Comparison of ENCODE assay signal across 9 mouse cellular contexts in the genomic region with DNA sequence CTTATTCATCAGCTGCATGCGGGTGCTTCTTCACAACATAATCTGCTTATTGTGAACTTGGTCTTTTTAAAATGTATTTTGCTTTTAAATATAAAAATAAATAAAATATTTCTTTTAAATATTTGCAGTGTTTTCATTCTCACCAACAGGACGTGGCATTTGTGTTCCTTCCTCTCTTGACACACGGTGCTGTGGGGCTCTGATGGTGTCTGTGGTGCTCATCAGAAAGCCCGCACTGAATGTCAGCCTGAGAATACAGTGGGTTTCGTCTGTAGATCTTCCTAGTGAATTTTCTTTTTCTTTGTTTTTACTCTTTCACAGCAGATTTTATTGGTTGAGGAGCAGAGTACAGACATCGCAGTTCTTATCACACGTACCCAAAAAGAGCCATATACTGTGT. TPM values are rescaled to one million over a fixed set of nuclear protein-coding genes. Genes with fewer than 3 reads are reported as not detected.
DNase-seq lines count a peak whose midpoint lies in the region; ATAC-seq lines count a peak whose summit lies in the region.
"Had no signal": no experiment of that assay in that cellular context is flagged by ENCODE, and none has a peak within 500 bp of the region (broad histone marks: within the 10 kb centered on the region; RNA-seq: fewer than 3 reads in every experiment).

No protein-coding gene starts in this region.

- H3K36me3 ChIP-seq in heart, embryonic 14.5 days (ENCODE audit: control insufficient read depth, insufficient read depth, low read length) = no peaks in the 10 kb centered on the region
- no peaks in the 10 kb centered on the region for H3K36me3 ChIP-seq in embryonic facial prominence, embryonic 10.5 days (replicated peaks)
- no peaks in the 10 kb centered on the region for H3K36me3 ChIP-seq in hindbrain, embryonic 10.5 days
- H3K36me3 ChIP-seq in midbrain, embryonic 10.5 days = no peaks in the 10 kb centered on the region

- no peak overlapping the region for H3K9ac ChIP-seq in heart, embryonic 14.5 days (ENCODE audit: low read length)

- no peak overlapping the region for H3K27ac ChIP-seq in heart, embryonic 14.5 days (replicated peaks in 1 of 2; ENCODE audit: control insufficient read depth in 1 of 2, insufficient read depth in 1 of 2, low read depth in 2 of 2, low read length in 2 of 2)
- no peak overlapping the region for H3K27ac ChIP-seq in embryonic facial prominence, embryonic 10.5 days (replicated peaks)
- no peak overlapping the region for H3K27ac ChIP-seq in hindbrain, embryonic 10.5 days
- H3K27ac ChIP-seq in midbrain, embryonic 10.5 days (replicated peaks) = no peak overlapping the region

- H3K4me3 ChIP-seq in heart, embryonic 14.5 days (ENCODE audit: control insufficient read depth in 1 of 2, insufficient read depth in 1 of 2, low read depth in 1 of 2, low read length in 2 of 2) = peak overlapping the region in 1 of 2 experiments; percentile 44; a peak in 2 of 4 replicates
- peak overlapping the region; percentile 59; the same call in 1 of the 2 replicates for H3K4me3 ChIP-seq in embryonic facial prominence, embryonic 10.5 days
- H3K4me3 ChIP-seq in hindbrain, embryonic 10.5 days = peak overlapping the region; percentile 56
- peak overlapping the region; percentile 58; the same call in 1 of the 2 replicates for H3K4me3 ChIP-seq in midbrain, embryonic 10.5 days

- peaks cover 7% of the 10 kb centered on the region; the same call in 1 of the 2 replicates for H3K27me3 ChIP-seq in heart, embryonic 14.5 days (ENCODE audit: control insufficient read depth, insufficient read depth, low read length)
- H3K27me3 ChIP-seq in embryonic facial prominence, embryonic 10.5 days (replicated peaks; ENCODE audit: low read depth, poor library complexity, severe bottlenecking) = peaks cover 24% of the 10 kb centered on the region
- H3K27me3 ChIP-seq in hindbrain, embryonic 10.5 days (ENCODE audit: insufficient read depth, poor library complexity, severe bottlenecking) = peaks cover 24% of the 10 kb centered on the region
- peaks cover 20% of the 10 kb centered on the region for H3K27me3 ChIP-seq in midbrain, embryonic 10.5 days (ENCODE audit: low read depth, poor library complexity, severe bottlenecking)

- ATAC-seq in heart, embryonic 14.5 days (ENCODE audit: insufficient number of reproducible peaks, insufficient read depth, low FRiP score, low read depth) = no peak

- WGBS in heart, embryonic 14.5 days = 80% methylated on average over 7 of the region's 7 CpGs
- 85% methylated on average over 7 of the region's 7 CpGs for WGBS in embryonic facial prominence, embryonic 10.5 days
- WGBS in hindbrain, embryonic 10.5 days = 85% methylated on average over 7 of the region's 7 CpGs
- 87% methylated on average over 7 of the region's 7 CpGs for WGBS in midbrain, embryonic 10.5 days

- DNase-seq in heart, postnatal 4 days = no peak
- DNase-seq in embryonic facial prominence, embryonic 10.5 days (ENCODE audit: low spot score) = no peak
- no peak for DNase-seq in hindbrain, embryonic 10.5 days (ENCODE audit: low spot score)
- DNase-seq in midbrain, embryonic 10.5 days (ENCODE audit: low spot score) = no peak
- DNase-seq in adrenal gland, postnatal 36 days = no peak
- DNase-seq in urinary bladder, adult 18-20 months (ENCODE audit: low spot score in 2 of 2) = no peak
- DNase-seq in kidney, adult 18-20 months = no peak
- DNase-seq: layer of hippocampus, adult 9-11 months had no signal

- peak overlapping the region; percentile 76 for H3K4me2 ChIP-seq in heart, embryonic 14.5 days (ENCODE audit: low read length)

- H3K9me3 ChIP-seq in heart, embryonic 14.5 days (ENCODE audit: control insufficient read depth, low read length) = no peaks in the 10 kb centered on the region
- H3K9me3 ChIP-seq in embryonic facial prominence, embryonic 10.5 days = no peaks in the 10 kb centered on the region
- no peaks in the 10 kb centered on the region for H3K9me3 ChIP-seq in hindbrain, embryonic 10.5 days
- H3K9me3 ChIP-seq in midbrain, embryonic 10.5 days (replicated peaks) = no peaks in the 10 kb centered on the region

- no peaks in the 10 kb centered on the region for H3K4me1 ChIP-seq in heart, embryonic 14.5 days (ENCODE audit: control insufficient read depth in 2 of 2, insufficient read depth in 2 of 2, low read length in 2 of 2)
- H3K4me1 ChIP-seq in embryonic facial prominence, embryonic 10.5 days = peaks cover 6% of the 10 kb centered on the region; the same call in 1 of the 2 replicates
- H3K4me1 ChIP-seq in hindbrain, embryonic 10.5 days (replicated peaks) = peaks cover 11% of the 10 kb centered on the region; the same call in 1 of the 2 replicates
- H3K4me1 ChIP-seq in midbrain, embryonic 10.5 days = peaks cover 12% of the 10 kb centered on the region

RNA-seq across cellular contexts. Expression of a gene that starts 36.6 kb away (rescaled TPM):
- 531 and 532 TPM in 2 replicates for polyA plus RNA-seq in heart, embryonic 14.5 days (2014; fragmentation: Nextera tagmentation; extraction: Ambion mirVana)
- 100 to 1,000 TPM; 820 to 827 TPM for total RNA-seq in heart, postnatal 4 days (2021)
- 175 and 186 TPM in 2 replicates for polyA plus RNA-seq in embryonic facial prominence, embryonic 10.5 days (2016; fragmentation: Nextera tagmentation; extraction: Ambion mirVana)
- polyA plus RNA-seq in hindbrain, embryonic 10.5 days (2016; fragmentation: Nextera tagmentation; extraction: Ambion mirVana) = 165 and 174 TPM in 2 replicates
- 180 and 188 TPM in 2 replicates for polyA plus RNA-seq in midbrain, embryonic 10.5 days (2016; fragmentation: Nextera tagmentation; extraction: Ambion mirVana)
- total RNA-seq in adrenal gland, postnatal 36 days (2021) = 100 to 1,000 TPM; 369 to 403 TPM
